Mouse (Mus musculus) A20 (cell line): Measurements from ENCODE around the gene Tmem88.

ENCODE experiments used
- DNase-seq: peaks from one replicate; pipeline ENCODE4 v3.0.0-alpha.2; 2011; ENCODE audit warnings: low read depth, low spot score

The Tmem88 gene

DNA sequence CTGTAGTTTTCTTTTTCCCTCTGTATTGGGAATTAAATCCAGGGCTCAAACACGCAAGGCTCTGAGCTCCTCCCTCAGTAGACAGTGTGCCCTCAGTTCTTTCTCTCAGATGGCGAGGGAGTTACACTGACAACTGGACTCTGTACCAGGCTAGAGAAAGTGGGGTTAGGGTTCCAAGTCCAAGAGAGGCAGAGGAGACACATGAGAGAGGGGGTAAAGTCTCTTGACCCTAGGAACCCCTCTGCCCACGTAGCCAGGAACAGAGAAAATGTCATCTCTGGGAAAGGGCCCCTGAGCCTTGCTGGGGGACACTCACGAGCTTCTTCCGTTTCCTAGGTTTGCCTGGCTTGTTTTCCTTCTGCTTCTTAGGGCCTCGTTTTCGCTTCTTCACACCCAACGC lies 33.7 kb downstream of the Tmem88 start:
- no peak for DNase-seq

- no peak for DNase-seq
Measured at GRCm38 (mm10) chr11:69362479-69362878, 35.6 kb downstream of the Tmem88 start.

DNA sequence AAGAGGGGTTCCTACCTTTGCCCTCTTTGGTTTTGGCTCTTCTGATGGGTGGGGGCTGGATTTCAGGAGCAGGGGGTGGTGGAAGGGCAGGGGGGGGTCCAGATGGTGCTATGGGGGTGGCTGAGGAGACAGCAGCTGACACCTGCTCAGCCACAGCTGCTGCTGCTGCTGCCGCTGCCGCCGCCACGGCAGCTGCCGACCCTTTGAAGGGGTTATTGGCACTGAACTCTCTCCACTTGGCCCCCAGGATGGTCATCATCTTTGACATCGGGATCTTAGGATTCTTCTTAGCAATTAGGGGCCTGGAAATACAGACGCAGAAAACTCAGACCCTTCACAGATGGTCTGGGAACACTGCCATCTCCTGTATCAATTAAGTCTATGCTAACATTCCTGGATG lies 36.0 kb downstream of the Tmem88 start:
- DNase-seq = no peak

GRCm38 (mm10) chr11:69357690-69358089 lies 40.3 kb downstream of the Tmem88 start:
- DNase-seq = no peak

- no peak for DNase-seq
Measured at GRCm38 (mm10) chr11:69356544-69356943, 41.5 kb downstream of the Tmem88 start.
